Mouse (Mus musculus): ENCODE measurements around the gene Rad51b. TPM values are rescaled to one million over a fixed set of nuclear protein-coding genes. Genes with fewer than 3 reads are reported as not detected.

The Rad51b gene
- polyA plus RNA-seq, 1 experiment from 2014 or later = 3.9 TPM

- no peak for DNase-seq (ENCODE audit: low spot score)
- peaks cover 49% of the 10 kb centered on the region for H3K4me1 ChIP-seq (replicated peaks; ENCODE audit: insufficient read depth, low read length)
- WGBS = 42% methylated on average over 4 of the region's 4 CpGs
- H3K27me3 ChIP-seq (ENCODE audit: insufficient read depth, low read length) = no peaks in the 10 kb centered on the region
- no peak overlapping the region for H3K4me2 ChIP-seq (ENCODE audit: low read length)
- H3K36me3 ChIP-seq (ENCODE audit: insufficient read depth, low read length) = no peaks in the 10 kb centered on the region
- ATAC-seq (replicated peaks; ENCODE audit: low FRiP score, low read depth) = no peak
- H3K4me3 ChIP-seq (replicated peaks; ENCODE audit: low read depth, low read length) = no peak overlapping the region
- no peak overlapping the region for H3K9ac ChIP-seq (ENCODE audit: low read depth, low read length)
- H3K9me3 ChIP-seq (replicated peaks; ENCODE audit: low read length) = no peaks in the 10 kb centered on the region
- peak overlapping the region; percentile 47; the same call in 1 of the 2 replicates for H3K27ac ChIP-seq
- no peak for TF ChIP-seq CTCF (IDR thresholded peaks at IDR 0.05; ENCODE audit: low read depth)
Observed at GRCm38 (mm10) chr12:79748862-79749261, 451.8 kb downstream of the Rad51b start.

- DNase-seq (ENCODE audit: low spot score) (peak; percentile 75), ATAC-seq (replicated peaks; ENCODE audit: low FRiP score, low read depth) (no peak)
- no peaks in the 10 kb centered on the region for H3K27me3 ChIP-seq (ENCODE audit: insufficient read depth, low read length)
- H3K9ac ChIP-seq (ENCODE audit: low read depth, low read length) = no peak overlapping the region
- peak overlapping the region; percentile 43 for H3K27ac ChIP-seq
- 44% methylated on average over 10 of the region's 10 CpGs for WGBS
- no peak overlapping the region for H3K4me2 ChIP-seq (ENCODE audit: low read length)
- no peak for TF ChIP-seq CTCF (IDR thresholded peaks at IDR 0.05; ENCODE audit: low read depth)
- no peak overlapping the region for H3K4me3 ChIP-seq (replicated peaks; ENCODE audit: low read depth, low read length)
- no peaks in the 10 kb centered on the region for H3K36me3 ChIP-seq (ENCODE audit: insufficient read depth, low read length)
- H3K9me3 ChIP-seq (replicated peaks; ENCODE audit: low read length) = no peaks in the 10 kb centered on the region
- peaks cover 49% of the 10 kb centered on the region for H3K4me1 ChIP-seq (replicated peaks; ENCODE audit: insufficient read depth, low read length)
Observed at GRCm38 (mm10) chr12:79750253-79751125, 453.4 kb downstream of the Rad51b start.

GRCm38 (mm10) chr12:79751781-79752180, 454.7 kb downstream of the Rad51b start:
- WGBS = 28% methylated on average over 8 of the region's 8 CpGs
- ATAC-seq (replicated peaks; ENCODE audit: low FRiP score, low read depth) (no peak), DNase-seq (ENCODE audit: low spot score) (no peak)
- no peaks in the 10 kb centered on the region for H3K36me3 ChIP-seq (ENCODE audit: insufficient read depth, low read length)
- H3K4me1 ChIP-seq (replicated peaks; ENCODE audit: insufficient read depth, low read length) = peaks cover 50% of the 10 kb centered on the region
- no peak overlapping the region for H3K4me2 ChIP-seq (ENCODE audit: low read length)
- no peak for TF ChIP-seq CTCF (IDR thresholded peaks at IDR 0.05; ENCODE audit: low read depth)
- H3K9ac ChIP-seq (ENCODE audit: low read depth, low read length) = no peak overlapping the region
- peak overlapping the region; percentile 60 for H3K27ac ChIP-seq
- H3K4me3 ChIP-seq (replicated peaks; ENCODE audit: low read depth, low read length) = no peak overlapping the region
- no peaks in the 10 kb centered on the region for H3K9me3 ChIP-seq (replicated peaks; ENCODE audit: low read length)
- no peaks in the 10 kb centered on the region for H3K27me3 ChIP-seq (ENCODE audit: insufficient read depth, low read length)

GRCm38 (mm10) chr12:79752189-79752588, 455.1 kb downstream of the Rad51b start:
- no peaks in the 10 kb centered on the region for H3K9me3 ChIP-seq (replicated peaks; ENCODE audit: low read length)
- no peak for TF ChIP-seq CTCF (IDR thresholded peaks at IDR 0.05; ENCODE audit: low read depth)
- H3K4me3 ChIP-seq (replicated peaks; ENCODE audit: low read depth, low read length) = no peak overlapping the region
- H3K9ac ChIP-seq (ENCODE audit: low read depth, low read length) = no peak overlapping the region
- WGBS = 34% methylated on average over 5 of the region's 5 CpGs
- ATAC-seq (replicated peaks; ENCODE audit: low FRiP score, low read depth) (no peak), DNase-seq (ENCODE audit: low spot score) (no peak)
- no peaks in the 10 kb centered on the region for H3K27me3 ChIP-seq (ENCODE audit: insufficient read depth, low read length)
- H3K27ac ChIP-seq = peak overlapping the region; percentile 60
- peaks cover 50% of the 10 kb centered on the region for H3K4me1 ChIP-seq (replicated peaks; ENCODE audit: insufficient read depth, low read length)
- no peak overlapping the region for H3K4me2 ChIP-seq (ENCODE audit: low read length)
- H3K36me3 ChIP-seq (ENCODE audit: insufficient read depth, low read length) = no peaks in the 10 kb centered on the region

GRCm38 (mm10) chr12:79755617-79756016, 458.5 kb downstream of the Rad51b start:
- Histone ChIP-seq H3K4me3 (replicated peaks; ENCODE audit: low read depth, low read length) (no peak overlapping the region), H3K4me2 (ENCODE audit: low read length) (no peak overlapping the region), H3K27ac (peak overlapping the region; percentile 54; the same call in 1 of the 2 replicates), H3K4me1 (replicated peaks; ENCODE audit: insufficient read depth, low read length) (peaks cover 47% of the 10 kb centered on the region), H3K9me3 (replicated peaks; ENCODE audit: low read length) (no peaks in the 10 kb centered on the region), H3K9ac (ENCODE audit: low read depth, low read length) (no peak overlapping the region), H3K27me3 (ENCODE audit: insufficient read depth, low read length) (no peaks in the 10 kb centered on the region), H3K36me3 (ENCODE audit: insufficient read depth, low read length) (no peaks in the 10 kb centered on the region)
- TF ChIP-seq CTCF (IDR thresholded peaks at IDR 0.05; ENCODE audit: low read depth) = no peak
- no peak for DNase-seq (ENCODE audit: low spot score)
- WGBS = 44% methylated on average over 4 of the region's 4 CpGs
- no peak for ATAC-seq (replicated peaks; ENCODE audit: low FRiP score, low read depth)

GRCm38 (mm10) chr12:79756352-79756751, 459.3 kb downstream of the Rad51b start:
- DNase-seq (ENCODE audit: low spot score) (no peak), ATAC-seq (replicated peaks; ENCODE audit: low FRiP score, low read depth) (no peak)
- no peaks in the 10 kb centered on the region for H3K36me3 ChIP-seq (ENCODE audit: insufficient read depth, low read length)
- peaks cover 43% of the 10 kb centered on the region for H3K4me1 ChIP-seq (replicated peaks; ENCODE audit: insufficient read depth, low read length)
- no peaks in the 10 kb centered on the region for H3K9me3 ChIP-seq (replicated peaks; ENCODE audit: low read length)
- 38% methylated on average over 5 of the region's 5 CpGs for WGBS
- 0 out of 2 replicates have a peak overlapping the region, but pooled peaks have one; percentile 54 for H3K27ac ChIP-seq
- H3K4me2 ChIP-seq (ENCODE audit: low read length) = no peak overlapping the region
- no peak overlapping the region for H3K9ac ChIP-seq (ENCODE audit: low read depth, low read length)
- no peak for TF ChIP-seq CTCF (IDR thresholded peaks at IDR 0.05; ENCODE audit: low read depth)
- H3K27me3 ChIP-seq (ENCODE audit: insufficient read depth, low read length) = no peaks in the 10 kb centered on the region
- H3K4me3 ChIP-seq (replicated peaks; ENCODE audit: low read depth, low read length) = no peak overlapping the region

Data from kidney, postnatal 0 days (tissue).